Mouse (Mus musculus) forebrain, embryonic 16.5 days (tissue): Measurements from ENCODE around the gene Gm49361. TPM values are rescaled to one million over a fixed set of nuclear protein-coding genes. Genes with fewer than 3 reads are reported as not detected.
"Not testable (repeated sequence)": the region's sequence is repeated elsewhere in the genome, so short reads cannot be mapped to it uniquely, and the experiment has no call there.

Source experiments
- ATAC-seq: fragments of 200-750 bp; cut with Nextera tagmentation; 2 replicates; pipeline ENCODE4 v1.8.0; 2017; ENCODE audit warnings: mild to moderate bottlenecking, moderate library complexity
- H3K27ac ChIP-seq: fragments of 300-500 bp; sonication (generic); 2 replicates; pipeline ENCODE4 v1.5.1; 2014; ENCODE audit warnings: low read length, control low read depth
- H3K27me3 ChIP-seq: fragments of 300-500 bp; sonication (generic); replicated peaks from 2 replicates; pipeline ENCODE4 v1.6.1; 2014; ENCODE audit warnings: low read length; ENCODE audit not compliant: control insufficient read depth, insufficient read depth
- H3K36me3 ChIP-seq: fragments of 300-500 bp; sonication (generic); 2 replicates; pipeline ENCODE4 v1.6.1; 2014; ENCODE audit not compliant: control insufficient read depth, insufficient read depth
- H3K4me1 ChIP-seq: fragments of 300-500 bp; sonication (generic); replicated peaks from 2 replicates; pipeline ENCODE4 v1.6.1; 2014; ENCODE audit warnings: low read length; ENCODE audit not compliant: control insufficient read depth, insufficient read depth
- H3K4me2 ChIP-seq: fragments of 300-500 bp; sonication (generic); 2 replicates; pipeline ENCODE4 v1.6.1; 2014; ENCODE audit warnings: mild to moderate bottlenecking, low read length, control low read depth
- H3K4me3 ChIP-seq: fragments of 300-500 bp; sonication (generic); replicated peaks from 2 replicates; pipeline ENCODE4 v1.5.1; 2014; ENCODE audit warnings: mild to moderate bottlenecking, low read length, control low read depth
- H3K9ac ChIP-seq: fragments of 300-500 bp; sonication (generic); replicated peaks from 2 replicates; pipeline ENCODE4 v1.6.1; 2014; ENCODE audit warnings: low read depth, low read length, control low read depth
- H3K9me3 ChIP-seq: fragments of 300-500 bp; sonication (generic); 2 replicates; pipeline ENCODE4 v1.6.1; 2016; ENCODE audit warnings: low read length; ENCODE audit not compliant: control insufficient read depth
- WGBS: fragments of 180-500 bp; shearing (Covaris S2); extraction: QIAGEN DNeasy Blood & Tissue Kit; methylation state at CpG from one replicate; pipeline ENCODE4 v1.1.7; 2014; 5-methylcytosine and 5-hydroxymethylcytosine counted together
- polyA plus RNA-seq: library from polyadenylated mRNA; unstranded; fragments of >200 nt; fragmentation: Nextera tagmentation; extraction: Ambion mirVana; gene quantifications from 2 replicates; pipeline ENCODE4 v1.2.1, GENCODE M21; 2015

Gene Gm49361
- polyA plus RNA-seq, 1 experiment from 2014 or later: not detected

- Histone ChIP-seq H3K36me3 (peaks cover 4% of the 10 kb centered on the region), H3K4me2 (no peak overlapping the region), H3K4me3 (no peak overlapping the region), H3K27me3 (no peaks in the 10 kb centered on the region), H3K4me1 (peaks cover 8% of the 10 kb centered on the region), H3K9me3 (no peaks in the 10 kb centered on the region), H3K27ac (no peak overlapping the region), H3K9ac (no peak overlapping the region)
- WGBS: 95% methylated on average over 33 of the region's 33 CpGs
- no peak for ATAC-seq
These were observed 46.4 kb downstream of the Gm49361 start for GRCm38 (mm10) chr14:57699461-57699970.

- H3K27ac ChIP-seq: no peak overlapping the region
- peaks cover 8% of the 10 kb centered on the region for H3K4me1 ChIP-seq
- whole genome bisulfite sequencing: 91% methylated on average over 10 of the region's 10 CpGs
- no peaks in the 10 kb centered on the region for H3K9me3 ChIP-seq
- no peaks in the 10 kb centered on the region for H3K27me3 ChIP-seq
- H3K4me3 ChIP-seq: no peak overlapping the region
- H3K36me3 ChIP-seq: peaks cover 4% of the 10 kb centered on the region
- no peak overlapping the region for H3K9ac ChIP-seq
- ATAC-seq: no peak
- H3K4me2 ChIP-seq: no peak overlapping the region
These were observed 46.9 kb downstream of the Gm49361 start for GRCm38 (mm10) chr14:57699016-57699415.

- Histone ChIP-seq H3K27me3 (no peaks in the 10 kb centered on the region), H3K4me3 (no peak overlapping the region), H3K9ac (no peak overlapping the region), H3K4me1 (no peaks in the 10 kb centered on the region), H3K4me2 (no peak overlapping the region), H3K27ac (no peak overlapping the region), H3K36me3 (peaks cover 6% of the 10 kb centered on the region), H3K9me3 (no peaks in the 10 kb centered on the region)
- ATAC-seq: no peak
- WGBS: 95% methylated on average over 15 of the region's 15 CpGs
These were observed 49.8 kb downstream of the Gm49361 start for GRCm38 (mm10) chr14:57696066-57696465.

GRCm38 (mm10) chr14:57695550-57695949 is 50.4 kb downstream of the Gm49361 start:
- Histone ChIP-seq H3K9ac (no peak overlapping the region), H3K4me2 (no peak overlapping the region), H3K36me3 (peaks cover 6% of the 10 kb centered on the region), H3K27ac (no peak overlapping the region), H3K9me3 (no peaks in the 10 kb centered on the region), H3K4me1 (no peaks in the 10 kb centered on the region), H3K27me3 (no peaks in the 10 kb centered on the region), H3K4me3 (no peak overlapping the region)
- WGBS: 88% methylated on average over 8 of the region's 8 CpGs
- ATAC-seq: no peak

GRCm38 (mm10) chr14:57694246-57694645 is 51.7 kb downstream of the Gm49361 start:
- WGBS: 87% methylated on average over 16 of the region's 16 CpGs
- no peak overlapping the region for H3K9ac ChIP-seq
- H3K36me3 ChIP-seq: peaks cover 6% of the 10 kb centered on the region
- no peaks in the 10 kb centered on the region for H3K9me3 ChIP-seq
- no peaks in the 10 kb centered on the region for H3K4me1 ChIP-seq
- H3K4me2 ChIP-seq: no peak overlapping the region
- H3K4me3 ChIP-seq: no peak overlapping the region
- ATAC-seq: no peak
- no peaks in the 10 kb centered on the region for H3K27me3 ChIP-seq
- no peak overlapping the region for H3K27ac ChIP-seq

GRCm38 (mm10) chr14:57692517-57693130 is 53.3 kb downstream of the Gm49361 start:
- no peaks in the 10 kb centered on the region for H3K9me3 ChIP-seq
- no peaks in the 10 kb centered on the region for H3K27me3 ChIP-seq
- H3K4me2 ChIP-seq: no peak overlapping the region
- H3K4me3 ChIP-seq: no peak overlapping the region
- no peaks in the 10 kb centered on the region for H3K4me1 ChIP-seq
- peaks cover 6% of the 10 kb centered on the region for H3K36me3 ChIP-seq
- WGBS: 95% methylated on average over 17 of the region's 17 CpGs
- no peak overlapping the region for H3K27ac ChIP-seq
- no peak for ATAC-seq
- H3K9ac ChIP-seq: no peak overlapping the region

GRCm38 (mm10) chr14:57691316-57691715 is 54.6 kb downstream of the Gm49361 start:
- H3K4me2 ChIP-seq: no peak overlapping the region
- no peaks in the 10 kb centered on the region for H3K4me1 ChIP-seq
- no peak for ATAC-seq
- H3K36me3 ChIP-seq: peaks cover 6% of the 10 kb centered on the region
- H3K4me3 ChIP-seq: no peak overlapping the region
- no peaks in the 10 kb centered on the region for H3K27me3 ChIP-seq
- no peaks in the 10 kb centered on the region for H3K9me3 ChIP-seq
- H3K27ac ChIP-seq: no peak overlapping the region
- WGBS: 97% methylated on average over 23 of the region's 24 CpGs
- no peak overlapping the region for H3K9ac ChIP-seq

GRCm38 (mm10) chr14:57690681-57691080 is 55.2 kb downstream of the Gm49361 start:
- Histone ChIP-seq H3K27me3 (no peaks in the 10 kb centered on the region), H3K4me3 (no peak overlapping the region), H3K27ac (no peak overlapping the region), H3K36me3 (peaks cover 5% of the 10 kb centered on the region), H3K4me1 (no peaks in the 10 kb centered on the region), H3K9me3 (no peaks in the 10 kb centered on the region), H3K9ac (no peak overlapping the region), H3K4me2 (no peak overlapping the region)
- WGBS: 91% methylated on average over 8 of the region's 8 CpGs
- no peak for ATAC-seq

- H3K4me2 ChIP-seq, H3K27me3 ChIP-seq, H3K4me1 ChIP-seq, H3K27ac ChIP-seq, H3K36me3 ChIP-seq, H3K4me3 ChIP-seq, H3K9me3 ChIP-seq, ATAC-seq, H3K9ac ChIP-seq: not testable (repeated sequence)
- WGBS: 94% methylated on average over 7 of the region's 7 CpGs
These were observed 57.8 kb downstream of the Gm49361 start for GRCm38 (mm10) chr14:57688066-57688465.

GRCm38 (mm10) chr14:57687441-57687840 is 58.5 kb downstream of the Gm49361 start:
- Histone ChIP-seq H3K27me3 (no peaks in the 10 kb centered on the region), H3K9ac (no peak overlapping the region), H3K4me3 (no peak overlapping the region), H3K4me1 (no peaks in the 10 kb centered on the region), H3K36me3 (peaks cover 2% of the 10 kb centered on the region; the same call in 1 of the 2 replicates), H3K4me2 (no peak overlapping the region), H3K9me3 (no peaks in the 10 kb centered on the region), H3K27ac (no peak overlapping the region)
- WGBS: 80% methylated on average over 5 of the region's 5 CpGs
- ATAC-seq: no peak
